Mouse (Mus musculus) left cerebral cortex, adult 18-20 months (tissue): Measurements from ENCODE around the gene Parp4. TPM values are rescaled to one million over a fixed set of nuclear protein-coding genes. Genes with fewer than 3 reads are reported as not detected.

ENCODE experiments used
- total RNA-seq, 2 experiments: library from RNA; stranded (reverse); gene quantifications; 2 replicates each; pipeline ENCODE4 v1.2.3; 2021

The Parp4 gene
- total RNA-seq, 2 experiments from 2014 or later, result 5.0 to 5.4 TPM

Other genes with a start within 250 kb of the Parp4 start
- not detected for gene Atp12a, start 210.6 kb upstream of the Parp4 start, total RNA-seq
- gene Rnf17, start 173.0 kb upstream of the Parp4 start, total RNA-seq, result under 1 TPM; 0.59 to 0.79 TPM
- 1 to 10 TPM; 2.5 to 2.6 TPM for gene Cenpj, start 194 bp upstream of the Parp4 start, total RNA-seq
- gene Mphosph8, start 92.6 kb downstream of the Parp4 start, total RNA-seq, result 10 to 100 TPM; 54.8 to 60.2 TPM
- gene Pspc1, start 202.7 kb downstream of the Parp4 start, total RNA-seq, result 10 to 100 TPM; 59.5 to 61.0 TPM
- gene Zmym5, start 236.1 kb downstream of the Parp4 start, total RNA-seq, result 10 to 100 TPM; 30.3 to 31.1 TPM